Mouse (Mus musculus): ENCODE results near the gene Nrd1.

Nrd1 gene

GRCm38 (mm10) chr4:109029857-109030256 is 29.4 kb downstream of the Nrd1 start:
- DNase-seq: no peak

- no peak for DNase-seq
These were observed 29.8 kb downstream of the Nrd1 start for GRCm38 (mm10) chr4:109030266-109030665.

- DNase-seq: peak; percentile 42 to 73
These were observed 35.9 kb downstream of the Nrd1 start for GRCm38 (mm10) chr4:109036327-109036726.

- no peak for DNase-seq
These were observed 42.3 kb downstream of the Nrd1 start for GRCm38 (mm10) chr4:109042739-109043138.

- no peak for DNase-seq
These were observed 42.8 kb downstream of the Nrd1 start for GRCm38 (mm10) chr4:109043294-109043693.

GRCm38 (mm10) chr4:109043756-109044155 is 43.3 kb downstream of the Nrd1 start:
- DNase-seq: no peak

GRCm38 (mm10) chr4:109048258-109048657 is 47.8 kb downstream of the Nrd1 start:
- no peak for DNase-seq

GRCm38 (mm10) chr4:109052282-109052681 is 51.8 kb downstream of the Nrd1 start:
- DNase-seq: no peak

- DNase-seq: no peak
These were observed 53.5 kb downstream of the Nrd1 start for GRCm38 (mm10) chr4:109054003-109054402.

- DNase-seq: no peak
These were observed 55.9 kb downstream of the Nrd1 start for GRCm38 (mm10) chr4:109056351-109056750.

GRCm38 (mm10) chr4:109057640-109058039 is 57.2 kb downstream of the Nrd1 start:
- no peak for DNase-seq

GRCm38 (mm10) chr4:109059255-109059821 is 58.9 kb downstream of the Nrd1 start:
- no peak for DNase-seq

- DNase-seq: no peak
These were observed 64.5 kb downstream of the Nrd1 start for GRCm38 (mm10) chr4:109064941-109065340.

- no peak for DNase-seq
These were observed 65.3 kb downstream of the Nrd1 start for GRCm38 (mm10) chr4:109065714-109066113.

GRCm38 (mm10) chr4:109072891-109073290 is 72.4 kb downstream of the Nrd1 start:
- DNase-seq: no peak

GRCm38 (mm10) chr4:109073296-109073695 is 72.8 kb downstream of the Nrd1 start:
- no peak for DNase-seq

- DNase-seq: no peak
These were observed 78.5 kb downstream of the Nrd1 start for GRCm38 (mm10) chr4:109078941-109079340.

- no peak for DNase-seq
These were observed 79.2 kb downstream of the Nrd1 start for GRCm38 (mm10) chr4:109079676-109080075.

- DNase-seq: no peak
These were observed 79.7 kb downstream of the Nrd1 start for GRCm38 (mm10) chr4:109080118-109080517.

GRCm38 (mm10) chr4:109089171-109089570 is 88.7 kb downstream of the Nrd1 start:
- no peak for DNase-seq

GRCm38 (mm10) chr4:109089999-109090398 is 89.5 kb downstream of the Nrd1 start:
- DNase-seq: no peak

GRCm38 (mm10) chr4:109091241-109091777 is 90.9 kb downstream of the Nrd1 start:
- no peak for DNase-seq

- no peak for DNase-seq
These were observed 91.9 kb downstream of the Nrd1 start for GRCm38 (mm10) chr4:109092344-109092743.

- DNase-seq: no peak
These were observed 93.8 kb downstream of the Nrd1 start for GRCm38 (mm10) chr4:109094269-109094668.

GRCm38 (mm10) chr4:109098861-109099260 is 98.4 kb downstream of the Nrd1 start:
- DNase-seq: no peak
